Mouse (Mus musculus): ENCODE data around the gene Dnah14. TPM values are rescaled to one million over a fixed set of nuclear protein-coding genes. Genes with fewer than 3 reads are reported as not detected.
A peak's percentile ranks its signal among the peaks of the same experiment; 100 is the strongest.

Dnah14 gene
- polyA plus RNA-seq, 1 experiment from 2014 or later = 1.8 TPM

GRCm38 (mm10) chr1:181628276-181628675 is 51.9 kb downstream of the Dnah14 start:
- Histone ChIP-seq H3K4me1 (ENCODE audit: control insufficient read depth, insufficient read depth, low read length) (0 out of 2 replicates have a peak, but pooled peaks cover 6% of the 10 kb centered on the region), H3K27me3 (replicated peaks; ENCODE audit: control insufficient read depth, insufficient read depth, low read length) (no peaks in the 10 kb centered on the region), H3K4me2 (ENCODE audit: low read depth, low read length) (no peak overlapping the region), H3K4me3 (ENCODE audit: low read depth, low read length) (no peak overlapping the region), H3K9me3 (ENCODE audit: control insufficient read depth, low read length) (no peaks in the 10 kb centered on the region), H3K9ac (ENCODE audit: low read depth, low read length) (no peak overlapping the region), H3K36me3 (ENCODE audit: control insufficient read depth, insufficient read depth, low read length) (no peaks in the 10 kb centered on the region), H3K27ac (replicated peaks; ENCODE audit: low read depth, low read length) (no peak overlapping the region)
- 45% methylated on average over 6 of the region's 6 CpGs for WGBS
- ATAC-seq (ENCODE audit: low read depth) (no peak), DNase-seq (ENCODE audit: low spot score) (no peak)

DNA sequence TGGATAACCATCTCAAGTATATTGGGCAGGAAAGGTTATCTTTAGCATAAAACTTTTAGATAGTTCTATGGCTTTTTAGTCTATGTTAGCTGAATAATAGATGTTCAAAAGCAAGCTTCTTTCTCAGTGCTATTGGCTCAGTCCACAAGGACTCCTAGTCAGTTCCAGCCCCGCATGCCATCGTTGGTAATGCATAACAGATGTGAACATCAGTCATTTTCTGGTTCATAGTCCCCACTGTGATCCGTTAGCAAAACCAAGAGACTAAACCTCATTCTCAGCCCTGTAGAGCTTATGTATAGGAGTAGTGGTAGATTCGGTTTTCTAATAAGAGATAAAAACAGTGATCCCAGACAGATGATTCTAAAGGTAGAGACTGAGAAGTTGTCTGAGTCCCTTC is 55.0 kb downstream of the Dnah14 start:
- H3K9me3 ChIP-seq (ENCODE audit: control insufficient read depth, low read length) = no peaks in the 10 kb centered on the region
- no peak overlapping the region for H3K27ac ChIP-seq (replicated peaks; ENCODE audit: low read depth, low read length)
- no peaks in the 10 kb centered on the region for H3K27me3 ChIP-seq (replicated peaks; ENCODE audit: control insufficient read depth, insufficient read depth, low read length)
- no peak for DNase-seq (ENCODE audit: low spot score)
- no peak for ATAC-seq (ENCODE audit: low read depth)
- WGBS = 20% methylated on average over 4 of the region's 4 CpGs
- no peak overlapping the region for H3K4me3 ChIP-seq (ENCODE audit: low read depth, low read length)
- no peaks in the 10 kb centered on the region for H3K36me3 ChIP-seq (ENCODE audit: control insufficient read depth, insufficient read depth, low read length)
- no peak overlapping the region for H3K9ac ChIP-seq (ENCODE audit: low read depth, low read length)
- H3K4me1 ChIP-seq (ENCODE audit: control insufficient read depth, insufficient read depth, low read length) = 0 out of 2 replicates have a peak, but pooled peaks cover 6% of the 10 kb centered on the region
- H3K4me2 ChIP-seq (ENCODE audit: low read depth, low read length) = no peak overlapping the region

DNA sequence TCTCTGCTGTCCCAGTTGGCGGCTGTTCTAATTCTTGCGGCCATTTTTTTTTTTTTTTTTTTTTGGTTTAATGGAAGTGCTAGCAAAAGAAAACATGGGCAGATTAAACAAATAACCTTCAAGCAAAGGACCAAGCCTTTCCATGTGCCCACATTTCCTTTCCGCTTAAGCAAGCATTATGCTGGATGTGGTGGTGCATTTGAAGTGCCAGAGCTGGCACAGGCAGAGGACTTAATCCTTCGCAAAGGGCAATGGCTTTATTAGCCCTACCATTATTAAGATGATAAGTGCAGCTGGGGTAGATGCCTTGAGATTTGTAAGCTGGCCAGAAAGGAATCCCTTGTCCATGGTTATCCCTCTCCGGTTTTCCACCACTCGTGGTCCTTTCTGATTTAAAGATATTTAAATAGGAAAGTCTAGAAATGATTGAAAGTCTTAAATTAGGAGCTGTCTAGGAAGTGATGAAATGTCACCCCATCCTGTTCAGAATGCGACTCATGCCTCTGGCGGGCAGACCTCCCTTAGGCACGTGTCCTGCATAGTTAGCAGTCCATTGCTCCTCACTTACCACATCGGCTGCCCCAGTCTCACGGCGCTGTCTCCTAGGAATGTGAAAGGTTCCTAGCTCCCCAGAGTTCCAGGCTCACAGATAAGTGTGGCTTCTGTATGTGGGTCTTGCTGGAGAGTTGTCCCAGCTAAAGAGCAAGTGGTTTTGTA is 61.8 kb downstream of the Dnah14 start:
- ATAC-seq (ENCODE audit: low read depth) = no peak
- H3K4me1 ChIP-seq (ENCODE audit: control insufficient read depth, insufficient read depth, low read length) = no peaks in the 10 kb centered on the region
- no peak overlapping the region for H3K4me3 ChIP-seq (ENCODE audit: low read depth, low read length)
- 82% methylated on average over 12 of the region's 12 CpGs for WGBS
- H3K36me3 ChIP-seq (ENCODE audit: control insufficient read depth, insufficient read depth, low read length) = no peaks in the 10 kb centered on the region
- H3K9me3 ChIP-seq (ENCODE audit: control insufficient read depth, low read length) = no peaks in the 10 kb centered on the region
- DNase-seq (ENCODE audit: low spot score) = no peak
- no peak overlapping the region for H3K27ac ChIP-seq (replicated peaks; ENCODE audit: low read depth, low read length)
- no peak overlapping the region for H3K9ac ChIP-seq (ENCODE audit: low read depth, low read length)
- no peaks in the 10 kb centered on the region for H3K27me3 ChIP-seq (replicated peaks; ENCODE audit: control insufficient read depth, insufficient read depth, low read length)
- no peak overlapping the region for H3K4me2 ChIP-seq (ENCODE audit: low read depth, low read length)

GRCm38 (mm10) chr1:181640383-181640782 is 64.0 kb downstream of the Dnah14 start:
- Histone ChIP-seq H3K27ac (replicated peaks; ENCODE audit: low read depth, low read length) (no peak overlapping the region), H3K36me3 (ENCODE audit: control insufficient read depth, insufficient read depth, low read length) (no peaks in the 10 kb centered on the region), H3K4me1 (ENCODE audit: control insufficient read depth, insufficient read depth, low read length) (no peaks in the 10 kb centered on the region), H3K4me3 (ENCODE audit: low read depth, low read length) (no peak overlapping the region), H3K9ac (ENCODE audit: low read depth, low read length) (no peak overlapping the region), H3K27me3 (replicated peaks; ENCODE audit: control insufficient read depth, insufficient read depth, low read length) (no peaks in the 10 kb centered on the region), H3K4me2 (ENCODE audit: low read depth, low read length) (no peak overlapping the region), H3K9me3 (ENCODE audit: control insufficient read depth, low read length) (no peaks in the 10 kb centered on the region)
- WGBS = 85% methylated on average over 2 of the region's 2 CpGs
- DNase-seq (ENCODE audit: low spot score) (no peak), ATAC-seq (ENCODE audit: low read depth) (no peak)

GRCm38 (mm10) chr1:181647467-181647866 is 71.1 kb downstream of the Dnah14 start:
- Histone ChIP-seq H3K36me3 (ENCODE audit: control insufficient read depth, insufficient read depth, low read length) (no peaks in the 10 kb centered on the region), H3K4me2 (ENCODE audit: low read depth, low read length) (no peak overlapping the region), H3K27me3 (replicated peaks; ENCODE audit: control insufficient read depth, insufficient read depth, low read length) (no peaks in the 10 kb centered on the region), H3K4me1 (ENCODE audit: control insufficient read depth, insufficient read depth, low read length) (no peaks in the 10 kb centered on the region), H3K9ac (ENCODE audit: low read depth, low read length) (no peak overlapping the region), H3K9me3 (ENCODE audit: control insufficient read depth, low read length) (no peaks in the 10 kb centered on the region), H3K4me3 (ENCODE audit: low read depth, low read length) (no peak overlapping the region), H3K27ac (replicated peaks; ENCODE audit: low read depth, low read length) (no peak overlapping the region)
- ATAC-seq (ENCODE audit: low read depth) (no peak), DNase-seq (ENCODE audit: low spot score) (peak; percentile 19)
- WGBS = 42% methylated on average over 8 of the region's 8 CpGs

GRCm38 (mm10) chr1:181653481-181653880 is 77.1 kb downstream of the Dnah14 start:
- no peak overlapping the region for H3K4me3 ChIP-seq (ENCODE audit: low read depth, low read length)
- H3K27ac ChIP-seq (replicated peaks; ENCODE audit: low read depth, low read length) = no peak overlapping the region
- no peak overlapping the region for H3K4me2 ChIP-seq (ENCODE audit: low read depth, low read length)
- no peaks in the 10 kb centered on the region for H3K9me3 ChIP-seq (ENCODE audit: control insufficient read depth, low read length)
- ATAC-seq (ENCODE audit: low read depth) (no peak), DNase-seq (ENCODE audit: low spot score) (no peak)
- no peak overlapping the region for H3K9ac ChIP-seq (ENCODE audit: low read depth, low read length)
- 44% methylated on average over 3 of the region's 3 CpGs for WGBS
- no peaks in the 10 kb centered on the region for H3K36me3 ChIP-seq (ENCODE audit: control insufficient read depth, insufficient read depth, low read length)
- no peaks in the 10 kb centered on the region for H3K4me1 ChIP-seq (ENCODE audit: control insufficient read depth, insufficient read depth, low read length)
- no peaks in the 10 kb centered on the region for H3K27me3 ChIP-seq (replicated peaks; ENCODE audit: control insufficient read depth, insufficient read depth, low read length)

GRCm38 (mm10) chr1:181656421-181656820 is 80.1 kb downstream of the Dnah14 start:
- no peak for ATAC-seq (ENCODE audit: low read depth)
- no peak overlapping the region for H3K9ac ChIP-seq (ENCODE audit: low read depth, low read length)
- H3K4me1 ChIP-seq (ENCODE audit: control insufficient read depth, insufficient read depth, low read length) = no peaks in the 10 kb centered on the region
- H3K9me3 ChIP-seq (ENCODE audit: control insufficient read depth, low read length) = no peaks in the 10 kb centered on the region
- no peak overlapping the region for H3K27ac ChIP-seq (replicated peaks; ENCODE audit: low read depth, low read length)
- H3K36me3 ChIP-seq (ENCODE audit: control insufficient read depth, insufficient read depth, low read length) = no peaks in the 10 kb centered on the region
- DNase-seq (ENCODE audit: low spot score) = no peak
- no peak overlapping the region for H3K4me3 ChIP-seq (ENCODE audit: low read depth, low read length)
- H3K4me2 ChIP-seq (ENCODE audit: low read depth, low read length) = no peak overlapping the region
- 88% methylated on average over 5 of the region's 5 CpGs for WGBS
- no peaks in the 10 kb centered on the region for H3K27me3 ChIP-seq (replicated peaks; ENCODE audit: control insufficient read depth, insufficient read depth, low read length)

DNA sequence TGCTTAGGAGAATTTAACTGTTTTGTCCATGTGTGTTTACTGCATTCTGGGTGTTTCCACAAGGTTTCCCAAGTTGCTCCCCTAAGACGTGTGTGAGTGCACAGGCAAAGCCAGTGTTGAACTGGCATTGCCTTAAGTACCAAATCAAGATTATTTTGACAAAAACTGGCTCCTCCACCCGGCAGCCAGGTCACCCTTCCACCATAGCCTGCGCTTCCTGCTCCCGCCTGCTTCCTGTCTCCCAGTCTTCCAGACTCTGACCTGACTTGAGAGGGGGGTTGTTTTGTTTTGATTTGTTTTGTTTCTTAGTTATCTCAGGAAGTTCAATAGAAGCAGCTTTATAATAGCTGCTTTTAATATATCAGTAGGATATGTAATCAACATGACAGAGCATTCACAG is 90.4 kb downstream of the Dnah14 start:
- 61% methylated on average over 4 of the region's 4 CpGs for WGBS
- Histone ChIP-seq H3K4me1 (ENCODE audit: control insufficient read depth, insufficient read depth, low read length) (no peaks in the 10 kb centered on the region), H3K4me2 (ENCODE audit: low read depth, low read length) (no peak overlapping the region), H3K9ac (ENCODE audit: low read depth, low read length) (no peak overlapping the region), H3K27me3 (replicated peaks; ENCODE audit: control insufficient read depth, insufficient read depth, low read length) (no peaks in the 10 kb centered on the region), H3K36me3 (ENCODE audit: control insufficient read depth, insufficient read depth, low read length) (no peaks in the 10 kb centered on the region), H3K4me3 (ENCODE audit: low read depth, low read length) (no peak overlapping the region), H3K27ac (replicated peaks; ENCODE audit: low read depth, low read length) (no peak overlapping the region), H3K9me3 (ENCODE audit: control insufficient read depth, low read length) (no peaks in the 10 kb centered on the region)
- ATAC-seq (ENCODE audit: low read depth) (no peak), DNase-seq (ENCODE audit: low spot score) (no peak)

Data from embryonic facial prominence, embryonic 14.5 days (tissue).